Mouse (Mus musculus) hindbrain, embryonic 10.5 days (tissue): Measurements from ENCODE around the gene Gpcpd1. TPM values are rescaled to one million over a fixed set of nuclear protein-coding genes. Genes with fewer than 3 reads are reported as not detected.
"Not testable (repeated sequence)": the region's sequence is repeated elsewhere in the genome, so short reads cannot be mapped to it uniquely, and the experiment has no call there.

Experiments
- DNase-seq: peaks from one replicate; pipeline ENCODE4 v3.0.0-alpha.2; 2017; ENCODE audit warnings: low spot score
- H3K27ac ChIP-seq: fragments of 300-500 bp; sonication (generic); 2 replicates; pipeline ENCODE4 v1.5.1; 2016; ENCODE audit warnings: mild to moderate bottlenecking, moderate library complexity
- H3K27me3 ChIP-seq: fragments of 300-500 bp; sonication (generic); 2 replicates; pipeline ENCODE4 v1.6.1; 2016; ENCODE audit warnings: mild to moderate bottlenecking; ENCODE audit not compliant: poor library complexity, insufficient read depth, severe bottlenecking
- H3K36me3 ChIP-seq: fragments of 300-500 bp; sonication (generic); 2 replicates; pipeline ENCODE4 v1.6.1; 2016; ENCODE audit warnings: mild to moderate bottlenecking, moderate library complexity
- H3K4me1 ChIP-seq: fragments of 300-500 bp; sonication (generic); replicated peaks from 2 replicates; pipeline ENCODE4 v1.6.1; 2016; ENCODE audit warnings: mild to moderate bottlenecking
- H3K4me3 ChIP-seq: fragments of 300-500 bp; sonication (generic); 2 replicates; pipeline ENCODE4 v1.5.1; 2016; ENCODE audit warnings: mild to moderate bottlenecking, moderate library complexity
- H3K9me3 ChIP-seq: fragments of 300-500 bp; sonication (generic); 2 replicates; pipeline ENCODE4 v1.6.1; 2016; ENCODE audit warnings: mild to moderate bottlenecking, moderate library complexity
- WGBS: fragments of 180-500 bp; shearing (Covaris S2); methylation state at CpG from one replicate; pipeline ENCODE4 v1.1.7; 2016; 5-methylcytosine and 5-hydroxymethylcytosine counted together
- polyA plus RNA-seq: library from polyadenylated mRNA; unstranded; fragments of >200 nt; fragmentation: Nextera tagmentation; extraction: Ambion mirVana; gene quantifications from 2 replicates; pipeline ENCODE4 v1.2.1, GENCODE M21; 2016

The Gpcpd1 gene
- polyA plus RNA-seq, 1 experiment from 2014 or later: 36.4 TPM

DNA sequence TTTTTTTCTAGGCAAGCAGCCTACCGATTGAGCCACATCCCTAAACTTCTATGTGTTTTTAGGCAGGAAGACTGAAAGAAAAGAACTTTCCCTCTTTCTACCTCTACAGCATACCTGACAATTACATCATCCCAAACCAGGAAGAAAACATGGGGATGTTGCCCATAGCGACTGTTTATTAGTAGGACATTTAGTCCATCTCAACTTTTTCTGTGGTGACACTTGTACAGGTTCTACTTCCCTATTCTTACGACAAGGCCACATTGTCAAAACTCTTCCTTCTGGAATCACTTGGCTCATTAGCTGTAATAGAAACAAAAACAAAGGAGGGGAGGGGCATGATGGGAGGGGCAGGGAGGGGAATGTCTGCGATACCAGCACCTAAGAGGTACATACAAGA is 12.6 kb upstream of the Gpcpd1 start:
- Histone ChIP-seq H3K4me1 (no peaks in the 10 kb centered on the region), H3K4me3 (no peak overlapping the region), H3K36me3 (no peaks in the 10 kb centered on the region), H3K9me3 (no peaks in the 10 kb centered on the region), H3K27ac (no peak overlapping the region), H3K27me3 (no peaks in the 10 kb centered on the region)
- DNase-seq: no peak
- WGBS: 88% methylated on average over 4 of the region's 4 CpGs

DNA sequence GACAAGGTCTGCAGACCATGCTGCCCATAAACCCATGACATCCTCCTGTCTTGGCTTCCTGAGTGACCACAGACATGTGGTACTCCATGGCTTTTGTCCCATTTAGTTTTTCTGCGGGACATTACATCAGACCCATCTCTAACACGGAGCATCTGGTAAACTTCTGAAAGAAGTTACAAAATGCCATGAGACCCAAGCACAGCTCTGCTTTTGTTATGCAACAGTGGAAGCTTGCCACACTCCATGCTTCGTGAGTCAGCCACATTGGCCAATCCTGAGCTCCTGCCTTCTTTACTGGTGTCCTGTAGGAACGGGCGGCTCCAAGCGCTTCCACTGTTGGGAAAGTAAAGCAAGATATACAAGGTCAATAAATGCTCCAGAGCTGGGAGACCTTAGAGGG is 11.6 kb upstream of the Gpcpd1 start:
- Histone ChIP-seq H3K4me1 (no peaks in the 10 kb centered on the region), H3K27ac (no peak overlapping the region), H3K9me3 (no peaks in the 10 kb centered on the region), H3K27me3 (no peaks in the 10 kb centered on the region), H3K4me3 (no peak overlapping the region), H3K36me3 (no peaks in the 10 kb centered on the region)
- no peak for DNase-seq
- 89% methylated on average over 6 of the region's 6 CpGs for WGBS

DNA sequence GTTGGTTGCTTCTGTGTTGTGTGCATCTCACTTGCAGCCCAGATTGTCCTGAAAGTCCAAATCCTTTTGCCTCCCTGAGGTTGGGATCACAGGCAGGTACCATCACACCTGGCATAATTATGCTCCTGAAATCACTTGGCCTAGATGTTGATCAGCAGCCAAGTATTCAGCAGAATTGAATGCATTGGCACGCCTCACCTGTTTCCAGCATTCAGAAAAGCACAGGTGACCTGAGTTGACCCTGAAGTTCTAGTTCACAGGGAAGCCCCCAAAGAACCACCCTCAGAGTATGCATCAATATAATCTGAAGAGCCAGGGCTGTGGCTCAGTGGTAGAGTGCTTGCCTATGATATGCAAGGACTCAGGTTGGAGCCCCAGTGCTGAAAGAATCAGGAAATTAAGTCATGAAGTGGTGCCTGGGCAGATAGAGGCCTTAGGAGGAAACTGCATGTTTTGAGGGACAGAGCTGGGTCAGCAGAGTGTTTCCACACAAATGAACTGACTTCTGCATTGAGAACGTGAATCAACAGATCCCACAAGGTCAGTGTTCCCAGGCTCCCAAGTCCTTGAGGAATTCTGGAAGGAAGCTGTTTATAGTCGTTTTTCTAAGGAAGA is 10.4 kb upstream of the Gpcpd1 start:
- Histone ChIP-seq H3K27ac (no peak overlapping the region), H3K4me3 (no peak overlapping the region), H3K4me1 (no peaks in the 10 kb centered on the region), H3K27me3 (no peaks in the 10 kb centered on the region), H3K9me3 (no peaks in the 10 kb centered on the region), H3K36me3 (no peaks in the 10 kb centered on the region)
- 79% methylated on average over 3 of the region's 3 CpGs for WGBS
- DNase-seq: no peak

DNA sequence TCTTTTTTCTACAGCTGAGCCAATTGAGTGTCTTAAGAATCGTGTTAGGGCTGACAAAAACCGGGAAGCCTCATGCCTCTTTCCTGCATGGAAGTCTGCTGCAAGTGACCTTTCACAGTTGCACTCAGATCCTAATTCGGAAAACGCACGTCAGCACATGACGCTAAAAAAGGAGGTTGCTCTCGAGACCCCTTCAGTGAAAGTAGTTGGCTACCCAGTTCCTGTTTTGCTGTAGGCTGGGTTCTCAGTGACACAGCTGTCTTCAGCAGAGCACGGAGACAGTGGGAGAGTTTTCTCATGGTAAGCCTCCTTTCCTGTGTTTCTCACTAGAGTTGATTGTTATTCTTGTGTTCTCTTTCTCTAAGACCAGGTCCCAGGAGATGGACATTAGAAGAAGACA is 9.7 kb upstream of the Gpcpd1 start:
- no peak for DNase-seq
- Histone ChIP-seq H3K27ac (no peak overlapping the region), H3K4me3 (no peak overlapping the region), H3K36me3 (no peaks in the 10 kb centered on the region), H3K27me3 (no peaks in the 10 kb centered on the region), H3K4me1 (no peaks in the 10 kb centered on the region), H3K9me3 (no peaks in the 10 kb centered on the region)
- WGBS: 73% methylated on average over 8 of the region's 8 CpGs

DNA sequence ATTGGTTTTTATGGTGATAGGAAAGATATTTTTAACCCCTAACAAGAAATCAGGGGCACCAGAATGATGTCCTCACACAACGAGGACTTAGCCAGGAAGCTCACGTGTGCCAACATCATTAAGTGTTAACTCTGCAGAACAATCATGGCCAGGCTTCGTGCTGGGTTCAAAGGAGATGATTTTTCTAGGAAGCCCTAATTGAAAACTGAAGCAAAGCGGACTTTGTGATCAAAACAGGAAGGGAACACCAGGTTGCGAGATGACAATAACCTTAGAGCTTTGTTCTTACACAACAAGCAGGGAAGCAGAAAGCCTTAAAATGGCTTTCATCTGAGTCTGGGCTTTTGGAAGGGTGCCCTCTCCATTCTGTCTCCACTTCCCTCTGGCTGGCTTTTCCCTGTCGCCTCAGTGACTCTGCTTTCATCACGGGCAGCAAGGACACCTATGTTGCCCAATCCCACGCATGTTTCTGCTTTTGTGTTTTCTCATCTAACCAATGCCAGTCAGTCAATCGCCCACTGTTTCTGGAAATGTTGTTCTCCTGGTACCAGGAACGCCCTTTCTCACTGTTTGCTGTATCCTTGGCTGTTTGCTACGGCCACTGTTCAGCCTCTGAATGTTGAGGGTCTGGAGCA is 8.2 kb upstream of the Gpcpd1 start:
- Histone ChIP-seq H3K4me1 (no peaks in the 10 kb centered on the region), H3K9me3 (no peaks in the 10 kb centered on the region), H3K36me3 (no peaks in the 10 kb centered on the region), H3K27me3 (no peaks in the 10 kb centered on the region), H3K4me3 (no peak overlapping the region), H3K27ac (no peak overlapping the region)
- DNase-seq: no peak
- WGBS: 89% methylated on average over 11 of the region's 11 CpGs

DNA sequence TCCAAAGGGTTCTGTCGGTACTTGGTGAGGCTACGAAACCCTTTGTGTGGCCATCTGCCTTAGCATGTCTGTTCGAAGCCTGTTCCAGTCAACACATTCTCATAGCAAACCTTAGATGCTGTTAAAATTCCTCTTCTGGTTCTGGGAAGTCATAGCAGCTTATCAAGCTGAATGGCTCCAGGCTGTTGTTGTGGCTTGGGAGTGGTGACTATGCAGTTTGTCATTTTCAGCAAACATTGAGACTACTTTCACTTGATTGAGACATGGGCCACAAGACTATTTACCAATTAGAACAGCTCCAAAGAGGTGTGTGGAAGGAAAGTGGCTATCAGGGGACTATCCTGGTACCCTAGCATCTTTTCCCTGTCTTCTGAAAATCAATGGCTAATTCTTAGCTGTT is 4.6 kb upstream of the Gpcpd1 start:
- no peak for DNase-seq
- H3K27me3 ChIP-seq: no peaks in the 10 kb centered on the region
- H3K9me3 ChIP-seq: no peaks in the 10 kb centered on the region
- H3K4me1 ChIP-seq: no peaks in the 10 kb centered on the region
- H3K36me3 ChIP-seq: no peaks in the 10 kb centered on the region
- H3K4me3 ChIP-seq: no peak overlapping the region
- H3K27ac ChIP-seq: no peak overlapping the region
- 91% methylated on average over 3 of the region's 3 CpGs for WGBS

DNA sequence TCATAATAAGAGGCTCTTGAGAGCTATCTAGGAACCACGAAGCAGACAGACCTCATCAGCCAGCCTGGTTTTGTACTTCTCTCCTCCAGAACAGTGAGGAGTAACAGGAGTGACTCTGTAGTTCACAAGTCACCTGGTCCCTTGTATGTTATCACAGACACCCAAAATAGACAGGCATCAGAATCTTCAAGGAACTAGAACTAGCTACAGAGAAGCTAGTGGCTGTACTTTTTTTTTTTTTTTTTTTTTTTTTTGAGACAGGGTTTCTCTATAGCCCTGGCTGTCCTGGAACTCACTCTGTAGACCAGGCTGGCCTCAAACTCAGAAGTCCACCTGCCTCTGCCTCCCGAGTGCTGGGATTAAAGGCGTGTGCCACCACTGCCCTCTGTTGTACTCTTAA is 4.0 kb upstream of the Gpcpd1 start:
- not testable (repeated sequence) for DNase-seq

DNA sequence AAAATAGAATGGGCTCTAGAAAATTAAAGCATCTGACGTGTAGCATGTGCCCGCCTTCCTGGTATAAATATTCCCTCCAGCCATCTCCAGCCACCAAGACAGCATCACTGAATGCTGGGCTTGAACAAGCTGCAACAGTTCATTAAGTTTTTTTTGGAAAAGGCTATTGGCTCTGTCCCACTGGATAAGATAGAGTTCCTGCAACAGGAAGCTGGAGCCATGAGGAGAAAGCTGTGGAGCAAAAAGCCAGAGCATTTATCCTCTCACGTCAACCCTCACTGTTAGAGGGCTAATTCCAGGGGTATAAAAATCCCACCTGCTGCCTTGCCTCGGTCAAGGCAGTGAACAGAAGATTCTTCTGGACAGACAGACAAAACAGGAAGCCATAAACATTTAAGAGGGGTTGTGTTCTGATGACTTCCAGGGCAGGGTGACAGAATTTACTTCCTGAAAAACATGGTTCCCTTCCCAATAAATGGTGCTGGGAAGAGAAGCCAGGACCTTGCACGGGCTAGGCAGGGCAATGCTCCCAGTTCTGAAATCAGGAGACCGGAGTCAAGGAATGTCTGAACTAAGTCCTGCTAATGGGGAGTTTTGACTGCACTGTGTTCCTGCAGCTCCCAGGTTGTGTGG is 2.5 kb upstream of the Gpcpd1 start:
- no peaks in the 10 kb centered on the region for H3K4me1 ChIP-seq
- no peaks in the 10 kb centered on the region for H3K9me3 ChIP-seq
- H3K27ac ChIP-seq: no peak overlapping the region
- H3K27me3 ChIP-seq: no peaks in the 10 kb centered on the region
- no peaks in the 10 kb centered on the region for H3K36me3 ChIP-seq
- no peak for DNase-seq
- H3K4me3 ChIP-seq: no peak overlapping the region
- 84% methylated on average over 6 of the region's 6 CpGs for WGBS

More for the DNA sequence above, 4.0 kb upstream of the Gpcpd1 start:
- not testable (repeated sequence) for H3K4me3 ChIP-seq, H3K36me3 ChIP-seq, H3K27ac ChIP-seq, H3K9me3 ChIP-seq, H3K4me1 ChIP-seq, H3K27me3 ChIP-seq
- 82% methylated on average over 3 of the region's 3 CpGs for WGBS

DNA sequence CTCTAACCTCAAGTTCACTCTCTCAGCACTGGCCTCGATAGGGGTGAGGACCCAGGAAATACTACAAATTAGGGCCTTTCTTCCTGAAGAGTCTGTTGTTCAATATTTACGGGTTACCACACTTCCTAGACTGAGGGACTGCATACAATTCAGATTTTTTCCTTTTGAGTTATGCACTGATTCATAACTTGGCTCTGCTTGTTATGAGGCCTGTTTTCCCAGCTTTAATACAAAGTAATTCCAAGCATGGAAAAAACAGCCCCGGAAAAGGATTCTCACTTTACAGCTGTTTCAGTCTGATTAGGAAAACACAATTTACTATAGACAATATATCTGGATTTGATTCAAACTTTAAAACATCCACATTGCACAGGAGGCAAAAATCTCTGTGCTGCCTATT is 1.5 kb downstream of the Gpcpd1 start:
- Histone ChIP-seq H3K36me3 (no peaks in the 10 kb centered on the region), H3K4me1 (no peaks in the 10 kb centered on the region), H3K4me3 (no peak overlapping the region), H3K27me3 (no peaks in the 10 kb centered on the region), H3K9me3 (no peaks in the 10 kb centered on the region), H3K27ac (no peak overlapping the region)
- no peak for DNase-seq
- WGBS: 75% methylated on average over 3 of the region's 3 CpGs

DNA sequence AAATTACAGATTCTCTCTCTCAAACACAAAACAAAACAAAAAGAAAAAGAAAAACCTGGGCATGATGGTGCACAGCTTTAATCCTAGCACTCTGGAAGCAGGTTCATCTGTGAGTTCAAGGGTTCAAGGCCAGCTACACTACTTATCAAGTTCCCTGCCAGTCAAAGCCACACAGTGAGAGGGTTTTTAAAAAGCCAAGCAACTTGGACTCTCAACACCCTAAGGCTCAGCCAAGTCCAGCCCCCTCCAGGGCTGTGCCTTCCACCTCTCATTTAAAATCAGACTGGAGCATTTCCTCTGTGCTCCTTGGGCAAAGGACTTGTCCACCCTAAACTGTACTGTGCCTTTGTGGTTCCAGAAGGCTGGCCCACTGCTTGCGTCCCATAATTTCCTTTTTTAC is 3.3 kb downstream of the Gpcpd1 start:
- Histone ChIP-seq H3K4me3 (no peak overlapping the region), H3K9me3 (no peaks in the 10 kb centered on the region), H3K36me3 (no peaks in the 10 kb centered on the region), H3K27me3 (no peaks in the 10 kb centered on the region), H3K27ac (no peak overlapping the region), H3K4me1 (no peaks in the 10 kb centered on the region)
- 93% methylated on average over 1 of the region's 1 CpGs for WGBS
- no peak for DNase-seq

DNA sequence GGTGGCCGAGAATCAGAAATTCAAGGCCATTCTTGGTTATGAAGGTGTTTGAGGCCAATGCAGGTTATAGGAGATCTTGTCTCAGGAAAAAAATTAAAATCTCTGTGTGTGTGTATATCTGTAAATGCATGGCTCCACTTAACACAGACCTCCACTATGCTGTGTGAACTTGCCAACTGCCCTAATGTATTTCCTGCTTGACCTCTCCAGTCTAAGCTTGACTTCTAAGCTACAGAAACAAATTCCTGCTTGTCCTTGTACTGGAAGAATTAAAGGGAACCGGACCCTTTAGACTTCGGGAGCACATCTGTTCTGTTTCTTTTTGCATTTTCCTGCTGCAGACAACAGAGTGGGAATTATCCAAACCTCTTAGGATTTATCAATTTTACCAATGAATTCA is 4.4 kb downstream of the Gpcpd1 start:
- 81% methylated on average over 3 of the region's 3 CpGs for WGBS
- no peaks in the 10 kb centered on the region; the same call in 1 of the 2 replicates for H3K4me1 ChIP-seq
- no peak for DNase-seq
- no peaks in the 10 kb centered on the region for H3K9me3 ChIP-seq
- H3K27ac ChIP-seq: no peak overlapping the region
- no peak overlapping the region for H3K4me3 ChIP-seq
- no peaks in the 10 kb centered on the region for H3K27me3 ChIP-seq
- H3K36me3 ChIP-seq: no peaks in the 10 kb centered on the region

DNA sequence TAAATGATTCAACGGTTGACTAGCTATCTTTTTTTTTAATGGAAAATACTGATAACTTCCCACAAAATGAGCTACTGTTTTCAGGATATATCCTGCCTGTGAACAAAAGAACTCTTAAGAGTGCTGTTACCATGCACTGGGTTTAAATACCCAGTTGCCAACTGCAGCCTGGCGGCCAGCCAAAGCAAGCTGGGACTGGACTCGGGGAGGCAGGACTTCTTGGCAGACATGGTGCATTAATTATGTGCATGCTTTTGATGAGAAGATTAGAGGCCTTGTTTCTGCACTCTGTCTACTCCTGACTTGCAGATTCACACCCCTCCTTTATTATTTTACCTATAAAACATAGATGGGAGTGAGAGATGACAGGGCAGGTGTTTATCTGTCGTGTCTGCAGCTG is 5.3 kb downstream of the Gpcpd1 start:
- Histone ChIP-seq H3K9me3 (no peaks in the 10 kb centered on the region), H3K27me3 (no peaks in the 10 kb centered on the region), H3K4me3 (no peak overlapping the region), H3K27ac (no peak overlapping the region), H3K36me3 (no peaks in the 10 kb centered on the region), H3K4me1 (peaks cover under 1% of the 10 kb centered on the region; the same call in 1 of the 2 replicates)
- DNase-seq: no peak
- WGBS: 80% methylated on average over 4 of the region's 4 CpGs

DNA sequence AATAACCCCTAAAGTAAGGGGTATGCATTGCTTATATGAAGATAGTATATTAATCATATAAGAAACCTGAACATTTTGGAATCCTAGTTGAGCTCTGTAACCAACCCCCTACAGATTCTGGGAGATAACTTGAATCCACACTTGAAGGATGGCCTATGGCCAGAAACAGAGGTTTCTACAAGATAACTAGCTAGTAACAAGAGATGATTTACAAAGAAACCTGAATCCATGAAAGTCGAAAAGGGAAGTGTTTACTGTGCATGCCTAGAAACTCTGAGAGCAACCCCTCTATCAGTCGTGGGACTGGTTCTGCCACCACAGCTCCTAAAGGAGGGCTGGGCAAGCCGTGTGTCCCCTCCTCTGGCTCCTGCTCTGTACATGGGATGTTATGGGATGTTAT is 7.8 kb downstream of the Gpcpd1 start:
- Histone ChIP-seq H3K4me3 (no peak overlapping the region), H3K27ac (no peak overlapping the region), H3K4me1 (peaks cover 15% of the 10 kb centered on the region), H3K36me3 (no peaks in the 10 kb centered on the region), H3K9me3 (no peaks in the 10 kb centered on the region), H3K27me3 (no peaks in the 10 kb centered on the region)
- no peak for DNase-seq
- 86% methylated on average over 3 of the region's 3 CpGs for WGBS
